Mouse (Mus musculus) embryonic stem cell, embryonic (primary cell): ENCODE measurements at regions not wholly inside any gene's neighbourhood (a gene's known extent, or its start where the extent isn't known, plus 50 kb on each side); places are given as distances from the start of the nearest gene placed in this dataset.

ENCODE experiments used
- CTCF ChIA-PET, 4 experiments: fragments of 300-600 bp in 2 of 4; fragments of 350-600 bp in 2 of 4; sonication (Branson Sonifier 250); formaldehyde crosslinking; loops; one replicate each; lab custom pipeline; 2022; ENCODE audit warnings: inconsistent platforms in 2 of 4; lab: Charles Lee
- POLR2A ChIA-PET, 4 experiments: fragments of 300-600 bp in 2 of 4; fragments of 350-600 bp in 2 of 4; sonication (Branson Sonifier 250); formaldehyde crosslinking; loops; one replicate each; lab custom pipeline; 2022; ENCODE audit warnings: antibody characterized with exemption in 4 of 4, inconsistent platforms in 1 of 4; lab: Charles Lee

DNA sequence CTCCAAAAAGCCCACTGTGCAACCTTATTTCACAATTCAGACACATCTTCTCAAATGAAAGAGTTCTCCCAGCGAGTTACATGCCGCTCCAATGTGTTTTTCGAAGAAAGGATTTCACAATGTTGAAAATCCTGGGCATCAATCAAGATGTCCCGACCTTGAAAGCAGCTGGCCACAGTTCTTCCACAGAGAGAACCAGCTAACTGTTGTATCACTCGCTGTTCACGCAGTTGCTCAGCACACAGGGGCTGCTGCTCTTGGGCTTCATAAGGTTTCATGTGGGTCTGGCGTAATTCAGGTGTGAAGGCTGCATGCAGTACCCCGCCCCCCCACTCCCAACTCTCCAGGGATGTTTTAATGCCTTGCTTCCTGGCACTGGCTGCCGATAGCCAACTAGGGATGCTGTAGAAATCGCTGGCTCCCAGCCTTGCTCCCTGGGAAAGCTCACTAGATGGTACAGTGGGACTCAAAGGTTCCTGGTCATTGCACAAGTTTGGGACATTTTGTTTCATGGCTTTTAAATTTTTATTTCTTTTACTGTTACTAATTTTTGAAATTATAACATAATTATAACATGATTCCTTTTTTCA lies 65.5 kb upstream of the Sash1 start:
- POLR2A ChIA-PET, result no interaction called here
- CTCF ChIA-PET, result no interaction called here

DNA sequence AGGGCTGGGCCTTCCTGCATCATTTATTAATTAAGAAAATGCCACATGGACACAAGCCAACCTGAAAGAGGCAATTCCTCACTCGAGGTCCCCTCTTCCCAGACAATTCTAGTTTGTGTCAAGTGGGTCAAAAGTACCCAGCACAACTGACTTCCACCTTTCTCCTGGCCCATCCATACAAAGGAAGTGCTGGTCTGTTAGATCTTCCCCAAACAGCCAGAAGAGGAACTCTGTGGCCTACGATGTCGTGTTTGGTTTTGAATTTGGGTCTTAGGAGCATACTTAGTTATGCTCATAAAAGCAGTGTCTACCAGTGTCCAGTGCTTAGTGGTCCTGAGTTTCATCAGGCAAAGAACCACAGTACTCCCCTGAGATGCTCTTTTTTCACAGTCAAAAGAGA lies 62.4 kb upstream of the Sash1 start:
- CTCF ChIA-PET, result no interaction called here
- POLR2A ChIA-PET, result interaction anchor here in 1 of 4 experiments (1.4 kb wide), 1 partner anchor 62 kb away, joined by 4 read pairs; the partner anchor contains the start of gene Sash1

DNA sequence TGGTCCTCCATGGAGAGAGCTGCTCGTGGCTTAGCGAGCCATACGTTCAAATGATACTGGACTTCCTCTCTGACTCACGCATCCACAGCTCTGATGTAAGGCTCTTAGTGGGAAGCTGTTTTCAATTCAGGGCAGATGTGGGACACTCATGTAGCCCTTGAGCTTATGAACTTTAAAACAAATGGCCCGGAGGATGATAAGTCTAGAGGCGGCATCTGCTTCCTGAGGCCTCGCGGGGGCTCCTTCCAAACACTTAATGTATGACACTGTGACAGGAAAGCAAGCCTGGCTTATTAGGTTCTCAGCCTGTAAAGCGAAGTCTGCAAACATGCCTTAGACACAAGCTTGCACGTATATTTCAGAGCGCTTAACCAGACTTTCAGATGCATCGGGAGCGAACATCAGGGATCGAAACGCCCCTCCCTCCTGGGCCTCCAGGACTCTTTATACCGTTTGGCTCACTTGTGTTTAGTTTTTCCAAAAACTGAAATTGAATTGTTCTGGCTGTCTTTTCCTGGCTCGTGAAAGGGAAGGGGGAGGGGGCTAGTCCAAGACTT lies 59.4 kb upstream of the Sash1 start:
- CTCF ChIA-PET, result no interaction called here
- POLR2A ChIA-PET, result no interaction called here

DNA sequence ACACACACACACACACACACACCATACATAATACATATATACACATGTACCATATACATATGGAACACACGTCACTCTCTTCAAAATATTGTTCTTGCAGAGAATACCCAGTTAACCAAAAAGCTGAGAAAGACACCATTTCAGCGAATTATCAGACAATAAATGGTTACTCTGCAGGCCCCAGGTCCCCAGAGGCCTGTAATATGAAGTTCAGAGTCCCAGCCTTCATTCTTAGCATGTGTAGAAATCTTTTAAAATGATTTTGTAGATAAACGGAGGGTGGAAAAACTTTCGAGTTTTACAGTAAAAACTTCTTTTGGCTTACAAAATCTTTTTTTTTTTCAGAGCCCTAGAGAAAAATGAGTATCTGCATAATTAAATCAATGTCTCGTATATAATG lies 58.7 kb upstream of the Sash1 start:
- ChIA-PET POLR2A (no interaction called here), CTCF (no interaction called here)

DNA sequence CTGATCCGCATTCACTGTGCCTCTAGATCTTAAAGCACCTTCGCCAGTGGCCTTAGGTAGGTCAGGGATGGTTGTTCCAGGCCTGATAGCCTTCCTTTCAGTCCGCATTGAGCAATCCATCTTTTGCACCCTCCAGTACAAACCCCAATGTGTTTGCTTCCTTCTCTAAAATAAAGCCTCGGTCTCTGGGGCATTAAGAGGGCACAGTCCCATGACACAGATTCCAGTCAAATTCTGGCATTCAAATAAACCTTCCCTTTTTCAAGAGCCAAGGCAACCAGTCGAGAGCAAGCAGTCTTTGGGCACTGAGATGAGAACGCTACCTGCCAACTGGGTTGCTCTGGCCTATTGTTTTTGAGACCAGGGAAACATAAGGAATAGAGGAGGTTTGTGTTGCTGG lies 57.8 kb upstream of the Sash1 start:
- POLR2A ChIA-PET, result interaction anchor here in 1 of 4 experiments (1.0 kb wide), 1 partner anchor 58 kb away, joined by 3 read pairs; the partner anchor contains the start of gene Sash1
- CTCF ChIA-PET, result no interaction called here

DNA sequence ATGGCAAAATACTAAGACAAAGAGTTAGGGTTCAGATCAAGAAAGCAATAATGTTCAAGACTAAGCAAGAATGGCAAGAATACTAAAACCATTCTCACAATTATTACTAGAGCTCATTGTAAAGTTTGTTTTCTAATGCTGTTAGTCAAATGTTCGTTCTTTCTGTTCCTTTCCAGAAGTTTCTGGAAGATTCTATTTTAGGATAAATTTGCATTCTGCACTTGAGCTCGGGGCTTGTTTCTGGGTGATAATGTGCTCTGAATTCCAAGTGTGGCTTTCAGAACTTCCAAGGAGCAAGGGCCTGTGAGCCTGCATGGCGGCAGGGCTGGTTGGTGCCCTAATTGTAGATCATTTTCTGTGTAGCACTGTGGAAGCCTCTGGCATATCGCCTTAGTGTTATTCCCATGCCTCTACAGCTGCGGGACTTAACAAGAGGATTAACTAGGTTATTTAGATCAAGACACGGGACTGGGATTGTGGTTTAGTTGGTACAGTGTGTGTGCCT lies 57.1 kb upstream of the Sash1 start:
- CTCF ChIA-PET, result interaction anchor here in 1 of 4 experiments (0.6 kb wide), 1 partner anchor 1122 kb away, joined by 12 read pairs; no protein-coding TSS in a partner anchor
- POLR2A ChIA-PET, result interaction anchor here in 1 of 4 experiments (1.0 kb wide), 1 partner anchor 57 kb away, joined by 3 read pairs; the partner anchor contains the start of gene Sash1

DNA sequence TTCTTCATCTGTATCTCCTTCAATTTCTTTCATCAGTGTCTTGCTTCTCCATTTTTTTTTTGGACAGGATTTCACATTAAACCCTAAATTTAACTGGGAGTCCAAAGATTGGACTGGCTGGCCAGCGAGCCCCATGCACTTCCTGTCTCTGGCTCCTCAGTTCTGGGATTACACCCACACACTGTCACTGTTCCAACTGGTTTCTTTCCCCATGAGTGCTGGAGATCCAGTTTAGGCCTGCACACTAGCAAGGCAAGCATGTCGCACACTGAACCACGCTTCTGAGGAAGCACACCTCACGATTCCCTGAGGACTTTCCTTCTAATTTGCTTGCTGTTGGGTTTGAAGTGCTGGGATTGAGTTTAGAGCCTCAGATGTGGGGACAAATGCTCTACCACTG lies 50.5 kb upstream of the Sash1 start:
- POLR2A ChIA-PET, result no interaction called here

More for the DNA sequence above, 50.5 kb upstream of the Sash1 start:
- CTCF ChIA-PET, result no interaction called here
